Mouse (Mus musculus) hindbrain, embryonic 11.5 days (tissue): ENCODE results near the gene Il2rb. TPM values are rescaled to one million over a fixed set of nuclear protein-coding genes. Genes with fewer than 3 reads are reported as not detected.

Experiments
- ATAC-seq: fragments of 200-750 bp; cut with Nextera tagmentation; 2 replicates; pipeline ENCODE4 v1.8.0; 2017; ENCODE audit warnings: mild to moderate bottlenecking, moderate TSS enrichment, moderate library complexity; ENCODE audit not compliant: low FRiP score
- DNase-seq: peaks from one replicate; pipeline ENCODE4 v3.0.0-alpha.2; 2015; ENCODE audit warnings: low spot score
- H3K27ac ChIP-seq: fragments of 300-500 bp; sonication (generic); 2 replicates; pipeline ENCODE4 v1.5.1; 2014; ENCODE audit warnings: mild to moderate bottlenecking, low read depth, low read length
- H3K27me3 ChIP-seq: fragments of 300-500 bp; sonication (generic); 2 replicates; pipeline ENCODE4 v1.6.1; 2014; ENCODE audit warnings: mild to moderate bottlenecking, low read length, moderate library complexity, mixed read lengths; ENCODE audit not compliant: control insufficient read depth, insufficient read depth
- H3K36me3 ChIP-seq: fragments of 300-500 bp; sonication (generic); 2 replicates; pipeline ENCODE4 v1.6.1; 2014; ENCODE audit warnings: mild to moderate bottlenecking, low read length, moderate library complexity, mixed read lengths; ENCODE audit not compliant: control insufficient read depth, insufficient read depth
- H3K4me1 ChIP-seq: fragments of 300-500 bp; sonication (generic); replicated peaks from 2 replicates; pipeline ENCODE4 v1.6.1; 2014; ENCODE audit warnings: low read length, mixed read lengths; ENCODE audit not compliant: control insufficient read depth, insufficient read depth
- H3K4me2 ChIP-seq: fragments of 300-500 bp; sonication (generic); replicated peaks from 2 replicates; pipeline ENCODE4 v1.6.1; 2014; ENCODE audit warnings: mild to moderate bottlenecking, low read depth, low read length
- H3K4me3 ChIP-seq: fragments of 300-500 bp; sonication (generic); 2 replicates; pipeline ENCODE4 v1.5.1; 2014; ENCODE audit warnings: low read depth, low read length
- H3K9ac ChIP-seq: fragments of 300-500 bp; sonication (generic); 2 replicates; pipeline ENCODE4 v1.6.1; 2014; ENCODE audit warnings: low read depth, low read length
- H3K9me3 ChIP-seq: fragments of 300-500 bp; sonication (generic); 2 replicates; pipeline ENCODE4 v1.6.1; 2016; ENCODE audit warnings: low read length; ENCODE audit not compliant: control insufficient read depth
- WGBS: fragments of 180-500 bp; shearing (Covaris S2); extraction: QIAGEN DNeasy Blood & Tissue Kit; methylation state at CpG from one replicate; pipeline ENCODE4 v1.1.7; 2014; 5-methylcytosine and 5-hydroxymethylcytosine counted together
- polyA plus RNA-seq: library from polyadenylated mRNA; unstranded; fragments of >200 nt; fragmentation: Nextera tagmentation; extraction: Ambion mirVana; gene quantifications from 2 replicates; pipeline ENCODE4 v1.2.1, GENCODE M21; 2014

Gene Il2rb
- polyA plus RNA-seq, 1 experiment from 2014 or later: not detected

- Histone ChIP-seq H3K4me1 (no peaks in the 10 kb centered on the region; the same call in 1 of the 2 replicates), H3K27ac (no peak overlapping the region), H3K36me3 (no peaks in the 10 kb centered on the region), H3K27me3 (peaks cover 4% of the 10 kb centered on the region; the same call in 1 of the 2 replicates), H3K4me2 (no peak overlapping the region), H3K9ac (no peak overlapping the region), H3K4me3 (no peak overlapping the region), H3K9me3 (no peaks in the 10 kb centered on the region)
- DNase-seq (no peak), ATAC-seq (no peak)
- 75% methylated on average over 10 of the region's 10 CpGs for WGBS
Observed at GRCm38 (mm10) chr15:78533346-78533835, 38.3 kb upstream of the Il2rb start.

- Histone ChIP-seq H3K9me3 (no peaks in the 10 kb centered on the region), H3K4me2 (no peak overlapping the region), H3K27me3 (peaks cover 4% of the 10 kb centered on the region; the same call in 1 of the 2 replicates), H3K27ac (no peak overlapping the region), H3K9ac (no peak overlapping the region), H3K4me1 (no peaks in the 10 kb centered on the region; the same call in 1 of the 2 replicates), H3K4me3 (no peak overlapping the region), H3K36me3 (no peaks in the 10 kb centered on the region)
- 70% methylated on average over 10 of the region's 10 CpGs for WGBS
- DNase-seq (no peak), ATAC-seq (no peak)
Observed at GRCm38 (mm10) chr15:78532566-78533345, 37.7 kb upstream of the Il2rb start.

- DNase-seq (peak; percentile 99), ATAC-seq (peak; percentile 78)
- Histone ChIP-seq H3K4me3 (peak overlapping the region; percentile 30), H3K4me2 (peak overlapping the region; percentile 56), H3K27ac (peak overlapping the region; percentile 75), H3K9ac (peak overlapping the region; percentile 72), H3K36me3 (no peaks in the 10 kb centered on the region), H3K4me1 (no peaks in the 10 kb centered on the region; the same call in 1 of the 2 replicates), H3K27me3 (peaks cover 4% of the 10 kb centered on the region; the same call in 1 of the 2 replicates), H3K9me3 (no peaks in the 10 kb centered on the region)
- under 1% methylated on average over 25 of the region's 25 CpGs for WGBS
Observed at GRCm38 (mm10) chr15:78531901-78532469, 36.9 kb upstream of the Il2rb start.

- no peaks in the 10 kb centered on the region for H3K36me3 ChIP-seq
- peak overlapping the region; percentile 75; the same call in 1 of the 2 replicates for H3K27ac ChIP-seq
- peak overlapping the region; percentile 56; the same call in 1 of the 2 replicates for H3K4me2 ChIP-seq
- DNase-seq (no peak), ATAC-seq (no peak; the same call in 1 of the 2 replicates)
- H3K27me3 ChIP-seq: peaks cover 4% of the 10 kb centered on the region; the same call in 1 of the 2 replicates
- no peak overlapping the region for H3K4me3 ChIP-seq
- 70% methylated on average over 4 of the region's 4 CpGs for WGBS
- no peaks in the 10 kb centered on the region; the same call in 1 of the 2 replicates for H3K4me1 ChIP-seq
- no peak overlapping the region; the same call in 1 of the 2 replicates for H3K9ac ChIP-seq
- H3K9me3 ChIP-seq: no peaks in the 10 kb centered on the region
Observed at GRCm38 (mm10) chr15:78531451-78531720, 36.3 kb upstream of the Il2rb start.

GRCm38 (mm10) chr15:78530671-78531450 is 35.8 kb upstream of the Il2rb start, which contains the start of gene C1qtnf6:
Gene C1qtnf6, minus strand, starts transcription at chr15:78531416.
- Histone ChIP-seq H3K4me1 (no peaks in the 10 kb centered on the region; the same call in 1 of the 2 replicates), H3K27ac (peak within 1 kb of the TSS; percentile 75), H3K36me3 (no peaks in the 10 kb centered on the region), H3K4me3 (peak within 1 kb of the TSS; percentile 30), H3K27me3 (peaks cover 4% of the 10 kb centered on the region; the same call in 1 of the 2 replicates), H3K9ac (peak within 1 kb of the TSS; percentile 72), H3K4me2 (peak within 1 kb of the TSS; percentile 56), H3K9me3 (no peaks in the 10 kb centered on the region)
- WGBS: 69% methylated on average over 17 of the region's 17 CpGs
- ATAC-seq: no peak
- no peak for DNase-seq

GRCm38 (mm10) chr15:78530141-78530540 is 35.1 kb upstream of the Il2rb start:
- no peak overlapping the region for H3K4me3 ChIP-seq
- no peak overlapping the region for H3K4me2 ChIP-seq

GRCm38 (mm10) chr15:78529428-78529990 is 34.4 kb upstream of the Il2rb start:
- H3K36me3 ChIP-seq: no peaks in the 10 kb centered on the region
- H3K27me3 ChIP-seq: peaks cover 4% of the 10 kb centered on the region; the same call in 1 of the 2 replicates
- 3% methylated on average over 14 of the region's 15 CpGs for WGBS
- no peaks in the 10 kb centered on the region; the same call in 1 of the 2 replicates for H3K4me1 ChIP-seq
- ATAC-seq (peak; percentile 26; the same call in 1 of the 2 replicates), DNase-seq (peak; percentile 67)
- no peak overlapping the region for H3K27ac ChIP-seq
- no peaks in the 10 kb centered on the region for H3K9me3 ChIP-seq
- H3K4me3 ChIP-seq: peak overlapping the region; percentile 10
- H3K4me2 ChIP-seq: peak overlapping the region; percentile 21
- H3K9ac ChIP-seq: peak overlapping the region; percentile 46

More at GRCm38 (mm10) chr15:78530141-78530540, 35.1 kb upstream of the Il2rb start:
- Histone ChIP-seq H3K27ac (no peak overlapping the region), H3K4me1 (no peaks in the 10 kb centered on the region; the same call in 1 of the 2 replicates), H3K9me3 (no peaks in the 10 kb centered on the region), H3K36me3 (no peaks in the 10 kb centered on the region), H3K27me3 (peaks cover 4% of the 10 kb centered on the region; the same call in 1 of the 2 replicates), H3K9ac (no peak overlapping the region)
- WGBS: 77% methylated on average over 3 of the region's 3 CpGs
- no peak for ATAC-seq
- no peak for DNase-seq
